Mouse (Mus musculus) embryonic facial prominence, embryonic 10.5 days (tissue): ENCODE results near the gene Cnih1. TPM values are rescaled to one million over a fixed set of nuclear protein-coding genes. Genes with fewer than 3 reads are reported as not detected.
"Not testable (repeated sequence)": the region's sequence is repeated elsewhere in the genome, so short reads cannot be mapped to it uniquely, and the experiment has no call there.

Experiments
- DNase-seq: peaks from one replicate; pipeline ENCODE4 v3.0.0-alpha.2; 2017; ENCODE audit warnings: low spot score
- H3K27ac ChIP-seq: fragments of 300-500 bp; sonication (generic); replicated peaks from 2 replicates; pipeline ENCODE4 v1.5.1; 2016; ENCODE audit warnings: mild to moderate bottlenecking
- H3K27me3 ChIP-seq: fragments of 300-500 bp; sonication (generic); replicated peaks from 2 replicates; pipeline ENCODE4 v1.6.1; 2016; ENCODE audit warnings: low read depth, mild to moderate bottlenecking; ENCODE audit not compliant: poor library complexity, severe bottlenecking
- H3K36me3 ChIP-seq: fragments of 300-500 bp; sonication (generic); replicated peaks from 2 replicates; pipeline ENCODE4 v1.6.1; 2016; ENCODE audit warnings: mild to moderate bottlenecking, moderate library complexity
- H3K4me1 ChIP-seq: fragments of 300-500 bp; sonication (generic); 2 replicates; pipeline ENCODE4 v1.6.1; 2016
- H3K4me3 ChIP-seq: fragments of 300-500 bp; sonication (generic); 2 replicates; pipeline ENCODE4 v1.5.1; 2016; ENCODE audit warnings: mild to moderate bottlenecking, moderate library complexity
- H3K9me3 ChIP-seq: fragments of 300-500 bp; sonication (generic); 2 replicates; pipeline ENCODE4 v1.6.1; 2016; ENCODE audit warnings: mild to moderate bottlenecking
- WGBS: fragments of 180-500 bp; shearing (Covaris S2); methylation state at CpG from one replicate; pipeline ENCODE4 v1.1.7; 2016; 5-methylcytosine and 5-hydroxymethylcytosine counted together
- polyA plus RNA-seq: library from polyadenylated mRNA; unstranded; fragments of >200 nt; fragmentation: Nextera tagmentation; extraction: Ambion mirVana; gene quantifications from 2 replicates; pipeline ENCODE4 v1.2.1, GENCODE M21; 2016

Cnih1 gene
- polyA plus RNA-seq = 191 and 195 TPM in 2 replicates

DNA sequence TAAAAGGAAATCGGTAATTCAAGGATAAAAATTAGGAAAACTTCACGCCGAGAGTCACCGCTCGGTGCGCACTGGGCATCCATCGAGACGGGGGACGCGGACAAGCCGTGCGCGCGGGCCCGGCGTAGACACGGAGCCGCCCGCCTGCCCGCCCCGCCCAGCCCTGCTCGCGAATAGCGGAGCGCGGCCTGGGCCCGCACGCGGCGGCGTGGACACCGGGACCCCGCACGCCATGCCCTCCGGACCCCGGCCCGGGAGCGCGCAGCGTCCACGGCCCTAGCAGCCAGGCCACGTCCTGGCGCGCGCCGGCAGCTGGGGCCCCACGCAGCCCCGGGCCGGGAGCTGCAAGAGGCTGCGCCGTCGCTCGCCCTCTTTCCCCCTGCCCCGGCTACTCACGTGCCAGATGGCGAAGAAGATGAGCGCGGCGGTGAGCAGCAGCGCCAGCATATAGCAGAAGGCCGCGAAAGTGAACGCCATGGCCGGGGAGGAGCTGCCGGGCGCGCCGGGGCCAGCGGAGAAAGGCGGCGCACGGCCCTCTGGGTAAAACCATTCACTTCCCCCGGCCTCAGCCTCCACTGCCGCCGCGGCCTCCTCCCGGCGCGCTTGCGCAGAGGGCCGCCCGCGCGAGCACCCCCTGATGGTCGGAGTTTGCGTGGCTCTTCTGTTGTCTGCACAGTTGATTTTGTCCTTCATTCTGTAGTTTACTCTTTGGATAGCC, at the start of gene Cnih1:
Cnih1 (minus strand) TSS at position 625 of the 718 bp plus-strand sequence.
- peak; percentile 94 for DNase-seq
- H3K36me3 ChIP-seq = peaks cover 25% of the 10 kb centered on the region
- H3K9me3 ChIP-seq = no peaks in the 10 kb centered on the region
- no peaks in the 10 kb centered on the region for H3K27me3 ChIP-seq
- peaks cover 26% of the 10 kb centered on the region for H3K4me1 ChIP-seq
- H3K27ac ChIP-seq = peak within 1 kb of the TSS; percentile 99
- H3K4me3 ChIP-seq = peak within 1 kb of the TSS; percentile 94
- whole genome bisulfite sequencing = under 1% methylated on average over 86 of the region's 86 CpGs

DNA sequence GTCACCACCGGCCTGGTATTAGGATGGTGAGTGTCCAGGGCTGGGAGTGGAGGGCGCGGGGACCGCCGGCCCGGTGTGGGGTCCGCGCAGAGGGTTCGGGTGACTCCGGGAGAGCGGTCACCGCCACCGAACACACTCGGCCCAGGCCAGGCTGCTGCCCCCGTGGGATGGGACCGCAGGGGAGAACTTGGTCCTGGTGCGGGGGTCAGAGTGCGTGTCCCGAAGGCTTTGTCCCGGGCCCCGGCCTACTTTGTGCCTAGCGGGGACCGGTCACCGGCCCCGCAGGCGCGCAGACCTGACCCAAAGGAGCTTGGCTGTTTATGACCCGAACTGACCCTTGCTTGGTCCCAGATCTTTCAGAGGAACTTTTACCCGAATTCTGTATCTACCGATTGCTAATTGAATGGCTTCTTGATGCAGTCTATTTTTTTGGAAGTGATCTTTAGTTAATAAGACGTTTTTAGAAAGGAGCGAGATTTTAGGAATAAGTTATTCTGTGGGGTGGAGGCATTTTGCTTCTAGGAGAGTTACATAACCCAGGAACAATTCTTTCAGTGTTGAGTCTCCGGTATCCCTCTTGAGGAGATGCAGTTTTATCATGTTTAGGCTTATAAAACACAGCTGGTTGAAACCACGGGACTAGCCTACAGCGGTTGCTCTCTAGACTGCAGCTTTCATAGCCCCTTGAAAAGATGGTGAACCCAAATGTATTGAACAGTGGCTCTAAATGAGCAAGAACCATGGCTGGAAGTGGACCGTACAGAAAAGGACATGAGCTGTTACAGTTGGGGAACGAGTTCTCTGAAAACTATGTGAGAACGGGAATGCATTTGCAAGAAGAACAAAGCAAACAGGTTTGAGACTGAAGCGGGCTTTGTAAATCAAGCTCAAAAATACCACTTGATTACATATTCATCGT, 44.4 kb upstream of the Cnih1 start:
- Histone ChIP-seq H3K36me3 (no peaks in the 10 kb centered on the region), H3K9me3 (no peaks in the 10 kb centered on the region), H3K27ac (peak overlapping the region; percentile 90), H3K4me1 (peaks cover 16% of the 10 kb centered on the region), H3K4me3 (peak overlapping the region; percentile 97), H3K27me3 (no peaks in the 10 kb centered on the region)
- 10% methylated on average over 40 of the region's 40 CpGs for WGBS
- DNase-seq = peak; percentile 10

DNA sequence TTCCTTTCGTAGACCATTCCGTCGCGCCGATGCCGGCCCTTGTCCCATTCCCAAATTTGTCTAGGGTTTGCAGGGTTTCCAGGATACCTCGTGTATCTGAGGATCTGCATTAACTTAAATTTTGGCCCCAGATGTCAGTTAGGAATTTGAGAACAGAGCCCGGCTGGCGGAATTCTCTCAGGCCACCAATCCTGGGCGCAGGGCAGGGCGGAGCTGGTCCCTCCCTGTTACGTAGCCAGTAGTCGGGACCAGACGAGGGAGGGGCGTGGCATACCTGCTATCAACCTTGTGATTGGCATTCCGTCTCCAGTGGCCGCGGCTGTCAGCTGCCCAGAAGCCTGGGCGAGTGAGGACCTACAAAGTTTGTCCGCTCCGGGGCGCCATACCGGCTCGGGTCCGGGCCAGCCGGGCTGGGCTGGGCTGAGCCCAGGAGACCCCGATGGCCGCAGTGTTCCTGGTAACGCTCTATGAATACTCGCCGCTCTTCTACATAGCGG, 43.7 kb upstream of the Cnih1 start, which contains the start of gene Cgrrf1:
Cgrrf1 (plus strand) TSS at position 289 of the 497 bp plus-strand sequence.
- peak within 1 kb of the TSS; percentile 90 for H3K27ac ChIP-seq
- H3K4me3 ChIP-seq = peak within 1 kb of the TSS; percentile 97
- H3K27me3 ChIP-seq = no peaks in the 10 kb centered on the region
- peaks cover 16% of the 10 kb centered on the region for H3K4me1 ChIP-seq
- H3K36me3 ChIP-seq = no peaks in the 10 kb centered on the region
- DNase-seq = peak; percentile 98
- H3K9me3 ChIP-seq = no peaks in the 10 kb centered on the region
- under 1% methylated on average over 32 of the region's 32 CpGs for WGBS

DNA sequence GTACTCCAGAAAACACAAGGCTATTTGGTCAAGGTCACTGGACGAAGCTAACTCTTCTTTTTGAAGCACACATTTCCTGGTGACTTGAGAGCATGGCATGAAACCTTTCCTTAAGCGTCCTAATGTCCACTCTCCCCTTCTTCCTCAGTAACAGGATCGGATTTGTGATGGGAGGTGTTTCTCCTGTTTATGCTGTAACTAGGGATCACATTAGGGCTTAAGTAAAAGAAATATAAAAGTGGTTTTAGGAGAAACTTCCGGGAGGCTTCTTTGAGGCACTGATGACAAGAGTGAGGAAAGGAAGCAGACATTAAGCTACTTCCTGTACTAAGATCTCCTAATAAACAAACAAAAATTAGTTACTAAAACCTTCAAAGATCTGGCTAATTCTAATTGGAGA, 43.1 kb upstream of the Cnih1 start:
- DNase-seq = no peak
- Histone ChIP-seq H3K36me3 (no peaks in the 10 kb centered on the region), H3K4me1 (peaks cover 16% of the 10 kb centered on the region), H3K27me3 (no peaks in the 10 kb centered on the region), H3K9me3 (no peaks in the 10 kb centered on the region), H3K4me3 (peak overlapping the region; percentile 97), H3K27ac (peak overlapping the region; percentile 90)
- WGBS = 5% methylated on average over 4 of the region's 4 CpGs

DNA sequence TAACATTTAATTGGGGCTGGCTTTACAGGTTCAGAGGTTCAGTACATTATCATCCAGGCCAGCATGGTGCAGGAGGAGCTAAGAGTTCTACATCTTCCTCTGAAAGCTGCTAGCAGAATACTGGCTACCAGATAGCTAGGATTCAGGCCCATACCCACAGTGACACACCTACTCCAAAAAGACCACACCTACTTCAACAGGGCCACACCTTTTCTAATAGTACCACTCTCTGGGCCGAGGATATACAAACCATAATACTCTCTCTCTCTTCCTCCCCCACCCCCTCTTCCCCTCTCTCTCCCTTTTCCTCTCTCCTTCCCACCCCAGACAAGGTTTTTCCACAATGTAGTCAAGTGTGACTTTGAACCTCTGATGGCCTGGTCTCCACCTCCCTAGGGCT, 39.2 kb upstream of the Cnih1 start:
- 67% methylated on average over 1 of the region's 1 CpGs for WGBS
- peaks cover 9% of the 10 kb centered on the region for H3K4me1 ChIP-seq
- DNase-seq = no peak

DNA sequence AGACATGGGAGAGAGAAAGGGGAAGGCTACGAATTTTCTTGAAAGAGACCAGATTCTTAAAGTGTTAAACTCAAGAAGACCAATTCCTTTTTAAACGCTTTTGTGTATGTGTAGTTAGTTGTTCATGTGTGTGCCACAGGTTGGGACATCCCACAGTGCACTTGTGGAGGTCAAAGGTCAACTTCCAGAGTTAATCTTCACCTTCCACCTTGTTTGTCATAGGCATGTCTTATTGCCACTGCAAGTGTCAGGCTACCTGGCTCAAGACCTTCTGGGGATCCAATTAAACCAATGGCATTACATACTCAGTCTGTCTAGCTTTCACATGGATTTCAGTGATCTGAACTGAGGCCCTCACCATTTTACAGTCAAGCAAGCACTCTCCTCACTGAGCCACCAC, 35.8 kb upstream of the Cnih1 start:
- Histone ChIP-seq H3K4me1 (peaks cover 22% of the 10 kb centered on the region), H3K9me3 (no peaks in the 10 kb centered on the region), H3K4me3 (no peak overlapping the region), H3K36me3 (0 out of 2 replicates have a peak, but pooled peaks cover 5% of the 10 kb centered on the region), H3K27me3 (peaks cover 18% of the 10 kb centered on the region; the same call in 1 of the 2 replicates), H3K27ac (no peak overlapping the region)
- 79% methylated on average over 2 of the region's 2 CpGs for WGBS
- no peak for DNase-seq

More for the DNA sequence above, 39.2 kb upstream of the Cnih1 start:
- H3K27ac ChIP-seq = no peak overlapping the region
- no peaks in the 10 kb centered on the region for H3K36me3 ChIP-seq
- no peaks in the 10 kb centered on the region for H3K9me3 ChIP-seq
- H3K27me3 ChIP-seq = peaks cover 18% of the 10 kb centered on the region; the same call in 1 of the 2 replicates
- no peak overlapping the region for H3K4me3 ChIP-seq

DNA sequence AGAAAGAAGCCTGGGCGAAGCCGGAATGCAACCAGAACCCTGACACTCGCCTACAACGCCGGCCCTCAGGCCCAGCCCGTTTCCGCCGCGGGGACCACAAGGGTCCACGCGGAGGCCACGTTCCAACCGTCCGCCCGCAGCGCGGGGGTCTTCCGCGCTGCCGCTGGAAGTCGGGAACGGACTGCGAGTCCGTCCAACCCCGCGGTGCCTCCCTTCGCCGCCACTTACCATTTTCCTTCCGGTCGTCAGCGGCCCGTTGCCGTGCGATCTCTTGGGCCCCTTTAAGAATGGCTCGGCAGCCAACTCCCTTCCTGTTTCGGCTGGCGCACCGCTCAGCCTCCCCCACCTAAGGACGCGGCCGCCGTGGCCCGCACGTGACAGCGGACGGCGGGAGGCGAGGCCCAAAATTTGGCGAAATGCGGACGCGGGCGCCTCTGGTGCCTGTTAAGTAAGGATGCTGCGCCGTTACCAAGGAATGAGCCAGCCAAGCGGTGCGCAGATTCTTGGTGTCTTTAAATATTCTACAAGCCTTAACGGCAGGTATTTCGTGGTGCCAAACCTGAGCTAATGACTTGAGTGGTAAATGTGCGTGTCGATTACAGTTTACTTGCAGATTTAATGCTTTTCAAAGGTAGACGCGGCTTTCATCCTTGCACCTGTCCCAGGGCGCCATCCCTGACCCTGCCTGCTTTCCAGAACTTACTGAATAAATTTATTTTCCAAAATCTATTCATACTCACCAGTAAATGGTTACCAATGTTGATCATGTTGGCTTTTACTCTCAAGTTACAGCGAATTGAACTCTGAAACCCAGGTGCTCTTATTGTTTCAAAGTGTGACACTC, 33.9 kb upstream of the Cnih1 start, which contains the start of gene Gmfb:
Gmfb (minus strand) TSS at position 370 of the 844 bp plus-strand sequence.
- H3K27ac ChIP-seq = peak within 1 kb of the TSS; percentile 94
- WGBS = 1% methylated on average over 65 of the region's 65 CpGs
- peak; percentile 95 for DNase-seq
- H3K27me3 ChIP-seq = peaks cover 18% of the 10 kb centered on the region; the same call in 1 of the 2 replicates
- H3K4me1 ChIP-seq = peaks cover 22% of the 10 kb centered on the region
- H3K36me3 ChIP-seq = peaks cover 17% of the 10 kb centered on the region
- no peaks in the 10 kb centered on the region for H3K9me3 ChIP-seq
- H3K4me3 ChIP-seq = peak within 1 kb of the TSS; percentile 91

DNA sequence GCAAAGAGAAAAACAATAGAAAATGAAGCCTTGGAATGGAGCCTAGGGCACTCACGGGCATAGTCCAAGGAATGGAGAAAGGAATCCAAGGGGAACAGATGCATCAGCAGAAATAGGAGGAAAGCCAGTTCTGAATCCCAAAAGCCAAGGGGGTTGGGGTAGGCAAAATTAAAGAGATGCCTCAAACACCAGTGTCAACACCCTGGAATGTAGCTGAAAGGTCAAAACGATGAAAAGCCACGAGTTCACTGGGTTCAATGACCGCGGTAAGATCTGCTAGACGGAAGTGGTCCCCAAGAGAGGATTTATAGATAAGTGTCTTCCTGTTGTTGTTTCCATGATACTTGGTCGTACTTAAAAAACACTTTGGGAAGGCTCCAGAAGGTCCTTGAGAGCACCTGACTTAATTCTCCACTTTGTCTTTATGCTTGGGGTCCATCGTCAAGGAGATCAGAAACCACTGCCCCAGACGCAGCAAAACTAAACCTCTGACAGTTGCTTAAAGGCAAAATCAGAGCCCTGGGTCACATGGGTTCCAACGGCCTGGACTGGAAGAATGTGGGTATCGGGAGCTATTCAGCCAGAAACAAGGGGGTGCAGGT, 33.2 kb upstream of the Cnih1 start:
- peak; percentile 18 for DNase-seq
- peak overlapping the region; percentile 91 for H3K4me3 ChIP-seq
- no peaks in the 10 kb centered on the region for H3K9me3 ChIP-seq
- 1% methylated on average over 11 of the region's 11 CpGs for WGBS
- H3K36me3 ChIP-seq = peaks cover 24% of the 10 kb centered on the region
- peaks cover 18% of the 10 kb centered on the region; the same call in 1 of the 2 replicates for H3K27me3 ChIP-seq
- H3K4me1 ChIP-seq = peaks cover 22% of the 10 kb centered on the region
- peak overlapping the region; percentile 94 for H3K27ac ChIP-seq

DNA sequence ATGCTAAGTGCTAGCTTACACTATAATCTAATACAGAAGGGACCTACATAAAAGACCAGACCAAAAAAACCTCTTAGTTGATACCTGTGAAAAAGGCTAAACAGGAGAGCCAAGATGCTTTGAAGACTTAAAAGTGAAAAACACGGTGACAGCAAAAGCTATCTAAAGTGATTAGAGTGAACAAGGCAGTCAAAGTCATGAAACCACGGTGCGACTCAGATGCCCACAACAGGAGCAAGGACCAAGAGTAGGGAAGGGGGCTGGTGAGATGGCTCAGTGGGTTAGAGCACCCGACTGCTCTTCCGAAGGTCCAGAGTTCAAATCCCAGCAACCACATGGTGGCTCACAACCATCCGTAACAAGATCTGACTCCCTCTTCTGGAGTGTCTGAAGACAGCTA, 31.8 kb upstream of the Cnih1 start:
- 95% methylated on average over 5 of the region's 6 CpGs for WGBS
- Histone ChIP-seq H3K27me3 (peaks cover 18% of the 10 kb centered on the region; the same call in 1 of the 2 replicates), H3K36me3 (peaks cover 35% of the 10 kb centered on the region), H3K4me1 (peaks cover 22% of the 10 kb centered on the region)
- H3K27ac ChIP-seq, H3K4me3 ChIP-seq, H3K9me3 ChIP-seq, DNase-seq: not testable (repeated sequence)

DNA sequence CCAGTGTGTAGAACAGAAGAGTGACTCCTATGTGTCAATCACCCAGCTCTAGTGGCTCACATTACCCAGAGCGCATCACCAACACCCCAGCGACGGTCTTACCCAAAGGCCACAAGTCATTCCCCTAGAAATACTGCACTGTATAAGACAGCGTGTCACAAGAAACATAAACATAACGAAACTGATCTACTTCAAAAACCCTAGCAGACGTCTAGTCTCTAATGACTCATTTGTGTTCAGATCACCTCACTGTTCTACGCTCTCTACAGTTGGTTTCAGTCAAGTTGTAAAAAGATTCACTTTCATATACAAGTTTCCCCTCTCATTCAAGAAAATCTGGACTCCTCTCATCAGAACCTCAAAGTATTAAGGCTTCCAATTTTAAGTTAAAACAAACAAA, 30.5 kb upstream of the Cnih1 start:
- Histone ChIP-seq H3K27ac (no peak overlapping the region), H3K4me1 (peaks cover 22% of the 10 kb centered on the region), H3K9me3 (no peaks in the 10 kb centered on the region), H3K27me3 (peaks cover 11% of the 10 kb centered on the region; the same call in 1 of the 2 replicates), H3K4me3 (no peak overlapping the region), H3K36me3 (peaks cover 45% of the 10 kb centered on the region)
- WGBS = 91% methylated on average over 7 of the region's 7 CpGs
- DNase-seq = no peak

DNA sequence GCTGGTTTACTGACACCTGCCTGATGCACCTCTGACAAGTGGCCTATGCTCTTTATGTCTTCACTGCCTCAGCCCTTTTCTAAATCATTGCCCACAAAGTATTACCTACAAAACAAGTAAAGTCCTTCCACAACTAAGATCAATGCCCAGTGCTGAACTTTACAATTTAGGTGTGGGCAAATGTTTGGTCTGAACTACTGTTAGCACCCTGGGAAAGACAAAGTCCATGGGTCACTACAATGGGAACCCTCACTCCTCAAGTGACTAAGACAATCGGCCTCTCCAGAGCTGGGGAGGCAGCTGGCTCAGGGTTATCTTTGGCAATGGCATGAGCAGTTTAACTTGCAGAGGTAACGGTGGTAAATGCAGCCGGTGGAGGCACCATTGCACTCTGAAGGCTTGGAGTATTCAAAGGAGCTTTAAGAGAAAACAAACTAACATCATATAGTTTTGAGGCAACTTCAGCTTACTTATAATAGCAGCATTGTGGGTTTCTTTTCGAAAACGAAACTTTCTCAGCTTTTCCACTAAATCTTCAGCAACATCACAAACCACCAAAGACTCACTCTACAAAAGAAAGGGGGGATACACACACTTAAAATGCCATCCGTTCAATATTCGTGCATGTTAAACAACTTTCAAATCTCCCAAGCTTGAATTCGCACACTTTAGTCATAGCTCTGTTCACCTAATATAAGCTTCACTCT, 28.9 kb upstream of the Cnih1 start:
- H3K36me3 ChIP-seq = peaks cover 62% of the 10 kb centered on the region

More for the DNA sequence above, 28.9 kb upstream of the Cnih1 start:
- DNase-seq = no peak
- H3K4me1 ChIP-seq = peaks cover 18% of the 10 kb centered on the region
- no peaks in the 10 kb centered on the region for H3K27me3 ChIP-seq
- 92% methylated on average over 8 of the region's 8 CpGs for WGBS
- no peak overlapping the region for H3K27ac ChIP-seq
- no peak overlapping the region for H3K4me3 ChIP-seq
- H3K9me3 ChIP-seq = no peaks in the 10 kb centered on the region
